Mouse (Mus musculus) G1E (cell line): ENCODE results near the gene Selenot.

Experiments
- CTCF ChIP-seq: IDR thresholded peaks from 2 replicates; pipeline ENCODE4 v1.5.1; 2012; ENCODE audit warnings: low read depth, low read length, inconsistent platforms, mixed read lengths
- GATA1 ChIP-seq: IDR thresholded peaks from 2 replicates; pipeline ENCODE4 v1.6.1; 2012; ENCODE audit warnings: borderline replicate concordance, low read length, inconsistent platforms, mixed read lengths
- GATA2 ChIP-seq: IDR thresholded peaks from 2 replicates; pipeline ENCODE4 v1.6.1; 2012; ENCODE audit warnings: low read depth, low read length, inconsistent platforms, borderline replicate concordance
- POLR2AphosphoS5 ChIP-seq: IDR thresholded peaks from 2 replicates; pipeline ENCODE4 v1.6.1; 2012; ENCODE audit warnings: low read depth, low read length, inconsistent platforms; ENCODE audit not compliant: insufficient replicate concordance
- TAL1 ChIP-seq: conservative IDR thresholded peaks from 2 replicates; pipeline ENCODE4 v1.6.1; 2012; ENCODE audit warnings: low read depth, low read length, inconsistent platforms, mixed read lengths

DNA sequence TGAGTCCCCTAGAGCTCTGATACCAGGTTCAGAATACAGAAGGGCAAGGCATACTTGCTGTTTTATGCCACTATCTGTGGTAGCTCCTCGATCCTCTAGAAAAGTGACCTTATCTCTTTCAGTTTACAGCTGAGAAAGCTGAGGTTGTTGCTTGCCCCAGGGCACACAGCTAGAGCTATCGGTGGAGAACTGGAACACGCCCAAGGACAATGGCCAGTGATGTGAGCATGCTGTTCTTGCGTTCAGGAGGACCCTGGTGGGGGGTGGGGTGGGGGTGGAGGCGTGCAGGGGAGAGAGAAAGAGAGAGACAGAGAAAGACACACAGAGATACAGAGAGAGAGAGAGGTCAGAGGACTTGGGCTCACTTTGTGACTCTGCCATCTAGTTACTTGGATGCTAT lies 33.5 kb downstream of the Selenot start:
- no peak for TF ChIP-seq CTCF
- TF ChIP-seq TAL1, result no peak
- no peak for TF ChIP-seq GATA2
- TF ChIP-seq GATA1, result no peak
- no peak for TF ChIP-seq POLR2AphosphoS5
